Mouse (Mus musculus) thymus, adult 2 months (tissue): ENCODE results near the gene Ppcs.

ENCODE experiments used
- CTCF ChIP-seq: fragments of 200-500 bp; IDR thresholded peaks from 2 replicates; pipeline ENCODE4 v1.5.1; 2012; ENCODE audit warnings: mild to moderate bottlenecking, control low read depth, low read length, moderate library complexity, borderline replicate concordance; ENCODE audit not compliant: control insufficient read depth, poor library complexity, insufficient read depth; ENCODE audit errors: extremely low read depth
- POLR2A ChIP-seq: fragments of 200-500 bp; IDR thresholded peaks from 2 replicates; pipeline ENCODE4 v1.6.1; 2012; ENCODE audit warnings: mild to moderate bottlenecking, low read length, control low read depth, moderate library complexity; ENCODE audit not compliant: control insufficient read depth, poor library complexity, insufficient read depth; ENCODE audit errors: extremely low read depth

GRCm38 (mm10) chr4:119412791-119413190 is 9.4 kb downstream of the Ppcs start:
- TF ChIP-seq CTCF (no peak), POLR2A (no peak)
